Comparison of ENCODE assay signal across 18 mouse cellular contexts in genomic region chr2:112656131-112656530, GRCm38 (mm10).
"Had no signal": no experiment of that assay in that cellular context is flagged by ENCODE, and none has a peak within 500 bp of the region (broad histone marks: within the 10 kb centered on the region; RNA-seq: fewer than 3 reads in every experiment).

No protein-coding gene starts in this region.

- H3K9me3 ChIP-seq: kidney, embryonic 15.5 days; limb, embryonic 12.5 days; limb, embryonic 15.5 days; midbrain, embryonic 12.5 days; midbrain, embryonic 15.5 days had no signal

- H3K9ac ChIP-seq: kidney, embryonic 15.5 days; limb, embryonic 12.5 days; limb, embryonic 15.5 days; liver, embryonic 14.5 days; liver, postnatal 0 days; lung, embryonic 14.5 days; midbrain, embryonic 12.5 days; midbrain, embryonic 15.5 days had no signal

- DNase-seq: kidney, adult 8-10 months; kidney, postnatal 10 days; kidney, postnatal 36 days; layer of hippocampus, postnatal 36 days; left cerebral cortex, postnatal 4 days; liver, postnatal 0 days; lung, embryonic 14.5 days; thymus, postnatal 25 days had no signal

- H3K27ac ChIP-seq: kidney, embryonic 15.5 days; left cerebral cortex, adult 2 months; limb, embryonic 12.5 days; limb, embryonic 15.5 days; liver, embryonic 14.5 days; macrophage; midbrain, embryonic 12.5 days; midbrain, embryonic 15.5 days had no signal

- H3K4me3 ChIP-seq: kidney, embryonic 15.5 days; left cerebral cortex, adult 2 months; limb, embryonic 12.5 days; limb, embryonic 15.5 days; midbrain, embryonic 12.5 days; midbrain, embryonic 15.5 days; myocyte had no signal

- H3K4me2 ChIP-seq: kidney, embryonic 15.5 days; limb, embryonic 12.5 days; limb, embryonic 15.5 days; liver, embryonic 11.5 days; lung, embryonic 14.5 days; midbrain, embryonic 12.5 days; midbrain, embryonic 15.5 days had no signal

- H3K27me3 ChIP-seq: kidney, embryonic 15.5 days; limb, embryonic 12.5 days; limb, embryonic 15.5 days; midbrain, embryonic 12.5 days; midbrain, embryonic 15.5 days had no signal

- H3K4me1 ChIP-seq: kidney, embryonic 15.5 days; limb, embryonic 12.5 days; limb, embryonic 15.5 days; midbrain, embryonic 12.5 days; midbrain, embryonic 15.5 days had no signal

- H3K36me3 ChIP-seq: kidney, embryonic 15.5 days; limb, embryonic 12.5 days; limb, embryonic 15.5 days; midbrain, embryonic 12.5 days; midbrain, embryonic 15.5 days had no signal
